Mouse (Mus musculus) granulocyte monocyte progenitor cell, adult 5-6 weeks (primary cell): Measurements from ENCODE around the gene Nwd2. TPM values are rescaled to one million over a fixed set of nuclear protein-coding genes. Genes with fewer than 3 reads are reported as not detected.

Experiments used
- ATAC-seq: replicated peaks from 2 replicates; pipeline ENCODE4 v1.8.0; 2016; ENCODE audit warnings: mild to moderate bottlenecking, moderate TSS enrichment, inconsistent platforms; ENCODE audit not compliant: poor library complexity, severe bottlenecking
- total RNA-seq, 2 experiments: library from RNA; stranded (forward) in 1 of 2; stranded (reverse) in 1 of 2; fragments of 200-712, 200-1000 nt in 1 of 2; fragments of >200 nt in 1 of 2; fragmentation: Nextera tagmentation in 1 of 2; gene quantifications; 2 replicates each; pipeline ENCODE4 v1.2.3; 2014 to 2017

Nwd2 gene
- total RNA-seq, 2 experiments from 2014 or later: not detected

DNA sequence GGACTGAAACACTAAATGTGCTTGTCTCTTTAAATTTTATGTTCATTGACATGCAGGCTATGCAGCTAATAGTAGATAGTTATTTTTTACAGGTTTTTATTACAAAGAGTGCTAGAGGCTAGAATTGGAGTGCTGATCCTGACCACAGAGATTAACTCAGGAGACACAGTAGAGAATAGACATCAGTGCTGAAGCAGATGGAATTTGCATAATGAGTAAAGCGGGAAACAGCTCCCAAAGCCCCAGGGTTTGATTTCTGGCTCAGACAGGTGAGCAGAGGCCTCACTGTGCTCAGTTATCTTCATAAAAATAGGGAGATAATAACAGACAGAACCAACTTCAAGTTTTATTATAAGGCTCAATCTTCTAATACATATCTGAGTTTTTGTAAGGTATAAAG is 99.9 kb downstream of the Nwd2 start:
- no peak for ATAC-seq

DNA sequence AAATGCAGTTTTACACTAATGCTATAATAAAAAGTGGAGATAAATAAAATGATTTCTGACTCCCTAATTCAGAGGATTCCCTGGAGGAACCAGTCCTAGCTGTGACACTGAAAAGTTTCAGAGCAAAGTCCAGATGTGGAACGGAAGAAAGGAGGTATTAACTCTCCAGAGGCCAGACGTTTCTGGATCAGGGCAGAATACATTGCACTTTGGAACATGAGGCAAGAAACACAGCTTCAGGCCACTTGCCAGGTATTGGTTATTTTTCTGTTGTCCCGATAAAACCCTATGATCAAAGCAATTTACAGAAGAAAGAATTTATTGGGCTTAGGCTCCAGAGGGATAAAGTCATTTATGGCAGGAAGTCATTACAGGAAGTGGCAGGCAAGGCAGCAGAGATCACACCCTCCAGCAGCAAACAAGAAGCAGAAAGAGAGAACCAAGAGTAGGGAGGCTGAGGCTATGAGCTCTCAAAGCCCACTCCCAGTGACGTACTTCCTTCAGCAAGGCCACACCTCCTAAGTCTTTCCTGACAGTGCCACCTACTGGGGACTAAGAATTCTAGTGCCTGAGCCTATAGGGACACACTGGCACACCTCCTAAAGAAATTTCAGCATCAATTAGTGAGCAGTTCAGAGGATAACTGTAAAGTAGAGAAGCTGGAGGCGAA is 106.3 kb downstream of the Nwd2 start:
- ATAC-seq: peak; percentile 91

DNA sequence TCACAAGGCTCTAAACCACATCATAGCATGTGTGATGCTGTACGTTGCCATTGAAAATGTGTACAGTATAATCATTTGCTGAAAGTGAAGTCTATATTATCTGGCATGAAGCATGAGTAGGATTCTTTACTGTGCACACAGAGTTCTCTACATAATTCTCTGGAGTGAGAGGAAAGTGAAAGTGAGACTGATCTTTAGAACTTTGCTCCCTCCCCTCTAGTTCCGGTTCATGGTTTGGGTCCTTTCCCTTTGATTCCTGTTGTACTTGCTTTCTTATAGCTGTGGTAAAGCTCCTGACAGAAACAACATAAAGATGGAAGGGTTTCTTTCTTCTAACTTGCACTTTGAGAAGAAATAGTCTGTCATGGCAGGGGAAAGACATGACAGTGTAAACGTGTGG is 107.0 kb downstream of the Nwd2 start:
- no peak; the same call in 1 of the 2 replicates for ATAC-seq

DNA sequence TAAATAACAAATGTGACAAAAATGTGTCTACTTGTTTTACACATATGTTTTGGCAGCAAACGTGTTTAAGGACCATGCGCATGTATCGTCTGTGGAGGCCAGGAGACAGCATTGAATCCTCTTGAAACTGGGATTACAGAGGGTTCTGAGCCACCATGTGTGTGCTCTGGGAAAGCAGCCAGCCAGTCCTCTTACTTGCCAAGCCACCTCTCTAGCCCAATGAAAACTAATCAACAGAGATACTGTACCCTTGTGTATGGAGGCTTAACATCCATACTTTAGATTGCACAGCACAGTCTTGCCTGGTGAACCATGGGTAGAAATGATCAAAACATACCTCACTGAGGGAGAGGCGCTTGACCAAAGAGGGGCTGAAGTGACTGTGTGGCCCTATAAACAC is 117.0 kb downstream of the Nwd2 start:
- ATAC-seq: no peak

DNA sequence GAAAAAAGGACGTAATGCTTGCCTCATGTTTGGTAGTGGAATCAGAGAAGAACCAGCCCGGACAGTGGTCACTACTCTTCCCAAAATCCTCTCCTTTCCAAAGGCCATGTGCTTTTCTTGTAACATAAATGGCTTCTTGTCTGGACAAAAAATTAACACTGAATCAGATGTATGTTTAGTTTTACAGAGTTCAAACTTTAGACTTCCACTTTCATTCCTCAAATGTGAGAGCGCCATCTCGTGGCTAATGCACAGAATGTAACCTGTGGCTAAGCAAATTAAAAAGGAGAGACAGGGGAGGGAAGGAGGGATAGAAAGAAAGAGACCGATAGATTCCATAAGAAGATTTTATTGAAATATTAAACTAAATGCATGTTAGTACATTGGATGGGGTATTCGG is 117.8 kb downstream of the Nwd2 start:
- peak; percentile 86 for ATAC-seq

DNA sequence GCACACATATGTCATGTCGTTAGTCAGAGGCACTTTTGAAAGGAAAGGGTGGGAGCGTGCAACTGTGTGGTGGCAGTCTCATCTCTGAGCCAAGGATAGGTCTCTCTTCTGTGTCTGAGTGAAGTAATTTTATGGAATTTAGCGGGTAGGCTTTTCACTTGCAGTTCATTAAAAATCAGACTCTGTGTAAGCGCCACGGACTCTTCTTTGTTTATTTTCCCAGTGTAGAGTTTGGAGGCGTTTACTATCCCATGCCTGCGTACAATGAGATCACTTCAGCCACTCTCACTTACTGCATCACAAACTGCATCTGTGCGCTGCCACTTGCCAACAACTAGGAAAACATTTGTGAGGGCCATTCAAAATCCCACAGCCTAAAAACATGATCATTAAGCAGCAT is 118.6 kb downstream of the Nwd2 start:
- no peak for ATAC-seq

DNA sequence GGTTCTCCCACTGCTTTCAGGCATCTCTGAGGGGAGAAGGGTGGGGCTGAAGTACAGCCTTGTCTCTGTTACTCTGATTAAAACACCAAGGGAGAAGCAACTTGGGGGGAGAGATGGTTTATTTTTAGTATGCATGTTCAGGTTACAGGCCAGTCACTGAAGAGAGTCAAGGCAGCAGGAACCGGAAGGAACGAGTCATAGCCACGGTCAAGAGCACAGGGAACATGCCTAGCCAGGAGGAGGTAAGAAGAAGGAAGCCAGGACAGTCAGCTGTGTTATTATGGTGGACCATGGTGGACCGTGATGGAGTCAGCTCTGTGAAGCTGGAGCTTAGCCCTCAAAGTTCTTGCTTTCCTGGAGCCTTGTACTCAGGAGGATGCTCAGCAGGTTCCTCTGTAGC is 119.3 kb downstream of the Nwd2 start:
- no peak for ATAC-seq

DNA sequence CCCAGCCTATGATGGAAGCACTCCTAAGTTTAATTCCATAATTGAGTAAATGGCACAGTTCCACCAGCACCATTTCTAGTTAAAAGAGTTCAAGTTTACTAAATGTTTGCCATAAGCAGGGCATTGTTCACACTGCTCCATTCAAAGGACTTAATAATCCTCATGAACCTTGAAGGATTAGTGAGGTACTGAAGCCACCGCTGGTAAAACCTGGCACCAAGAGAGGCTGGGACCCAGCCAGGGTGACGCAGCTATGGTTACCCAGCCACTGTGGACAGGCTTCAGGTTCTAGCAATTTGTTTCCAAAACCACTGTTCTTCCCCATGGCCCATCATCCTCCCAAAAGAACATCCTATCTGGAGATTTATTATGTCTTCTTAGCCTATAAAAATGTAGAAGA is 124.1 kb downstream of the Nwd2 start:
- ATAC-seq: no peak

DNA sequence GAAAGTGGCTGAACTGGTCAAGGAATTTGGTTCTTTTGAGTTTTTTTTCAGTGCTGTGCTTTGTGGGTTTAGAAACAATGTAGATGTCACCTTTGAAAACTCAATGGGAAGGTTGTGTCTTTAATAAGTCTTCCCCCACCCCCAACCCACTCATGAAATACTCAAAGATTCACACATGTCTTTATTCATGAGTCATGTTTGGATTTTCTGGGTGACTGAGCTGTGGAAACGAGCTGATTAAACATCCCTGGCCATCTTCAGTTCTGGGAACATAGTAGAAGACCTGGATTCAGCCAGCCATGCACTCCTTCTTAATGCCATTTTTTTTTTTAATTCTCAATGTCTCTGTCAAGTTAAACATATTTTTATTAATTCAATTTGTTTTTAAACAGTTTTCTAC is 124.7 kb downstream of the Nwd2 start:
- ATAC-seq: no peak

DNA sequence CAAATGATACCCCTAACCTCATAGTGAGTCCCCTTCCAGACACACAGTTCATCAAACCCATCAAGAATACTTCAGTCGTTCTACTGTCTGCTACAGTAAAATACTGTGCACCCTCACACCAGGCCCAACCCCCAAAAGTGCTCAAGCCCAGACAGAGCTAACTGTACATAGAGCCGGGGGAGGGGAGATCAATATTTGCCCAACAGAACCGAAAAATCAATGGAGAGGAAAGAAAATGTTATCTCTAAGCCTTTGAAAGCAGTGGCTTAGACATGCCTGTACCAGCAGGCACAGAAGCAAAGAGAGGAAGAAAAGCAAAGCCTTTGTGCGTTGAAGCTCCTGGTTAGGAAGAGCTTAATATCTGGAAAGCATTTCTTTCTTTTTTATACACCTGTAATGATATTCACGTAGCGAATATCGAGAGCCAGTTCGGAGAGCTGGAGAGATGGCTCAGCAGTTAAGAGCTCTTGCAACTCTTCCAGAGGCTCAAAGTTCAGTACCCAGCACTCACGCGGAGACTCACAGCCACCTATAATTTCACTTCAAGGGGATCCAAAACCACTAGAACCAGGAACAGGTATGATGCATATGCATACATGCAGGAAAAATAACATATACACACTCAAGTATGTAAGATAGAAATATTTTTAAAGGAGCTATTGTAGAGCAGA is 139.4 kb downstream of the Nwd2 start:
- ATAC-seq: no peak

DNA sequence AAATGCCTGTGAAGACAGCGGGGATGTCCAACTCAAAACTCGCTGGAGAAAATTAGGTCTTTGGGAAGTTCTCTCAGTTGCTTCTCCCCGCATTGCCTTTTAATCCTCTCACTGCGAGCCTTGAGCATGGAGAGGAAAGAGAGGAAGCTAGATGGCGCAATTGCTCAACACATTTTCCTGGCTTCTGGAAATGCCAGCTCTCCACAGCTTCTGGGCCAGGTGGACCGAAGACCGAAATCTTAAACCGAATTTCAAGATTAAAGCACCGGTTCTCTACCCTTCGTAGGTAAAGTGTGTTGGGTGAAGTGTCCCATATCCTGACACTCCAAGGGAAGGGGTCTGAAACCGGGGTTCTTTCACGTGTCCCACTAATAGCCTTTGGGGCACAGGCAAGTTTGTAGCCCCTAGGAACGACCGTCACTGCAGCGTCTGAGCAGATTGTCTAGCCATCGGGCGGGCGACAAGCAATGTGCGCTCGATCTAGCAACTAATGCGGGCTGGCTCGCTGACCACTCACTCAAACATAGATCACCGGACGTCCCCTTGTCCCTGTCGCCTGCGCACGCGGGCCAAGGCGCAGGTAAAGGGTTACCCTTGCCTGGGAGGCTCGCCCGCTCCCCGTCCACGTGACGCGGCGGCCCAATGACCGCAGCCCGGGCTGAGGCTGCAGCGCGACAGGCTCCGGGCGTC is 163.1 kb downstream of the Nwd2 start, which contains the start of gene 0610040J01Rik:
Gene 0610040J01Rik (plus strand): TSS at position 545 of the 690 bp plus-strand sequence.
- ATAC-seq: peak; percentile 84

DNA sequence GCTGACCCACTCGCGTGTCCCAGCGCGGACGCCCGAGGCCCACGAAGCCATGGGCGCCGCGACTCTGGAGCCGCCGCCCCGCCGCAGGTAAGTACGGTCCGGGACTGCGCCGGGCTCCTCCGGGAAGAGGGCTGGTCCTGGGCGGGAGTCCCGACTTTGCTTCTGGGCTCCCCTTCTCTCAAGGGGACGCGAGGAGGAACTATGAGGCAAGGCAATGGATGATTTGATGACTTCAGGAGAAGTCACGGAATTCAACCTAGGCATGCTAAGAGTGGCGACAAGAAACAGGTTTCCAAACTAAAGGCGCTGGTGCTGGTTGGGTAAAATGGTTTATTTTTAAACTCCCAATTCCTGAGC is 163.6 kb downstream of the Nwd2 start:
- peak; percentile 47 for ATAC-seq

DNA sequence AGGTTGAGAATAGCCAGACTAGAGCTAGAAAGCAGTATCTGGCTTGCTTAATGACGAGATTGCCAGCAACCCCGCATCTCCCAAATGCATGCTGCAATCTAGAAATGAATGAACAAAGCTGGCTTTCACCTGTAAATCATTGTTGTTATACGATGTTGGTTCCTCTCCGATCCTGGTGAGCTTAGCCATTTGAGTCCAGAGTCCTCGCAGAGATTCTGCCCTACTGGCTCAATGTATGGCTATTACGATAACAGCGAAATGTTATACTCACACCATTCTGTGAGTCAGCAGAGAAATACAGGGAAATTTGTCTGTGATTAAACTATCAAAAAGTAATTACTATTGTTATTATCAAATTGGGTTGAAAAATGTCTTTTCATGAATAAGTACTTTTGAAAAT is 167.7 kb downstream of the Nwd2 start:
- no peak for ATAC-seq

DNA sequence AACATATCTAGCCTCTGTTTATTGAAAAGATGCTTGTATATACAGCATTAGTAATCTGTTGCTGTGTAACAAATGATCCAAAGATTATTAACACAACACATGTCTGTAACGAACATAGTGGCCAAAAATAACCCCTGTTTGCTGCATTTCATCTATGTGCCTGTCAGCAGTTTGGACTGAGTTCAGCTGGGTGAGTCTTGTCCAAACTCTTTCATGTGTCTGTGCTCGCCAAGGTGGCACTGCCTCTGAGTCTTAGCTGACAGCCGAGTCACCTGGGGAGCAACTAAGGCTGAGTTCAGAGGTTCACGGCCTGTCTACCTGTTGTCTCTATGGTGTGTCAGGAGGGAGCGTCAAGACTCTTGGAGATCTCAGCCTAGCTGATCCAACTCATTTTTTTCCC is 168.4 kb downstream of the Nwd2 start:
- ATAC-seq: no peak

DNA sequence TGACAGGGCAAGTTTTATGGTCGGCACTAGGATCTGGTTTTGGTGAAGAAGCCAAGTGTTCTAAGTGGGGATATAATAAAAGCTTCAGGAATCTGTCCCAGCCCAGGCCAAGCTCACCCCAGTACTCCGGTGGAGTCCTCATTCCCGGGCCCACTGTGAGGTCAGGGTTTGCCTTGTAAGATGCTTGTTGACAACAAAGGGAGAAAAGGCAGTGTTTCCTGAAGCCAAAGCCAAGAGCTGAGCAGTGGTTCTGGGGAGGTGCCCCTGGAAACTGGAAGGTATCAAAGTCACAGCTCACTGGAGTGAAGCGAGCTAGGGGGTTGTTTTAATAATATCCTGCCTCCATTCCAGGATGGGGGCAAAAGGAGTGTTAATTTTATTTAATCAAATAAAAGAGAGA is 170.1 kb downstream of the Nwd2 start:
- ATAC-seq: no peak

DNA sequence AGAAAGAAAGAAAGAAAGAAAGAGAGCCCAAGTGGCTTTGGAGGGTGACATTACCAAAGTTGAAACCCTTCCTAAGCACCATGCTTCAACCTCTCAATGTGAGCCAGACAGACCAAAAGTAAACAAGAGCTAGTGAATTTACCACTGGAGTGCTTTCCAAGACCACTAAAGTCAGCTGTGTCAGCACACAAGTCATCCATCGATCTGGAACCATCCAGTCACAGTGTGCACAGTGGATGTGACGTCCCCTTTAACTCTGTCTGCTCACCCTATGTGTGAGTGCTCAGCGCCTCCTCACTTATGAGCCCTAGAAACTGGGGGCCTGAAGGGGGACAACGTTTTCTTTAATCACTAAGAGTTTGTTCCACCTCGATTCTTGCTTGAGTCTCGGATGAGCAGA is 170.6 kb downstream of the Nwd2 start:
- ATAC-seq: no peak

DNA sequence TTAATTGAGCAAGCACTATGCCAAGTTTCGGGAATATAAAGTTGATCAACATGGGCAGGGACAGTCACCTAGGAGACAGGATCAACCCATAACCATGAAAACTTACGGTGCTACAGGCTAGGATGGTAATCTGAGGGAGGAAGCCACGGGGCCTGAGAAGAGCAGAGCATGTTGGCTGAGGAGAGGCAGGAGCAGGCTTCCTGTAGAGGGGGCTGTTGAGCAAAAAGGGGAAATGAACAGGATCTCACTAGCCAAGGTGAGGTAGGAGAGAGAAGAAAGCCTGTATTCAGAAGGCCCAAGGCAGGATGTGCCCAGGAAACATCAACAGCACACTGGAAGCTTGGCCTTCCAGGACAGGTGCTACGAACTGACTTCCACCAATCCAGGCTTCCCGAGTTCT is 172.3 kb downstream of the Nwd2 start:
- peak; percentile 80 for ATAC-seq

DNA sequence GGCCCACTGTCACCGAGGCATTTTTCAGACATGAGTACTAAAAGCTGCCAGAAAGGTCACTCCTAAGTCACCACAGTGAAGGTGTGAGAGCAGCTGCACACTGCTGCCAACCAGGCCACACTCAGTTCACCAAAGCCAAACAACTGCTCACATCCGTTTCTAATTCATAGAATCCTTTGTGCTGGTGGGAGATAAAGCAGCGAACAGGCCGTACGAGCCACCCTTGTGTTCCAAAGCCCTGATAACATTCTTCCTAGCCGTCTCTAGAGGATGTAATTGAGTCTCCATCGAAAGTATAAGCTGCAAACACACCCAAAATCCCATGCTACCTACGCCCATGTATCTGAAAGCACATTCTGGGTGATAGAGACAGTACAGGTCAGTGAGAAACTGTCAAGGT is 173.0 kb downstream of the Nwd2 start:
- no peak for ATAC-seq

DNA sequence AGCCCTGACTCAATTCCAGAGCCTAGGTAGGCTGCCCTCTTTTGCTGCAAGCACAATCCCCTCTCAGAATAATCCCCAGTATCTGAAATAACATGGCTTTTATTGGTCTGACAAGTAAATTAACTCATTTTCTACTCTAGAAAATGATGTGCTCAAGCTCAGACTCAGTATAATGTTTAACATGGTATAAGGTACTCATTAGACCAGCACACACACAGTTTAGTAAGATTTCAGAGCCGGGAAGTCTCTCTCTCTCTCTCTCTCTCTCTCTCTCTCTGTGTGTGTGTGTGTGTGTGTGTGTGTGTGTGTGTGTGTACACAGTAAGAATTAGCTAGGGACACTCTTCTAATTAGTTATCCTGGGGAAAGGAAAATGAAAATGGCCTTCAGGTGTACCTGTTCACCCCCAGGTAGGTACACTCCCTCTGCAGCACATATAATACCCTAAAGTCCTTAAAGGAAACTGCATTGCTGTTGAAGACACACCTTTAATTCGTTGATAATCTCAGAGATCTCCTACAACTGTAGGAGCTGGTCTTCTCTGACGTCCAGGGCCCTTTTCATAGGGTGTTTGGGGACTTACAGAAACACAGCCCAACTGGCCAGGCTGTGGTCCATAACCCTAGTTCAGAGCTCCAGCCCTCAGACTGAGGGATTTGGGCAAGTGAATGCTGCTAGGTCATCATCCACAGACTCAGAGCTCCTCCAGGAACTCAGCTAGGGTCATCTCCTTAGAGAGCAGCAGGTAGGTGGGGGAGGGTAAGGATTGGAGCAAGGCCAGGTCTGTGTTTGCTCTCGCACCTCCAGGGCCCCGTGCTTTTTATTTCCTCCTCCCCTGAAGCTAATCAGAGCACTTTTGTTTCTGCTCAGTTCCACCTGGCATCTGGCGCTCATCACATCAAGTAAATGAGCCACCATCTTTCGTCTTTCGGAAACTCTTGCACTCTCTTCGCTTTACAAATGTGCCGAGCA is 174.7 kb downstream of the Nwd2 start:
- ATAC-seq: no peak

DNA sequence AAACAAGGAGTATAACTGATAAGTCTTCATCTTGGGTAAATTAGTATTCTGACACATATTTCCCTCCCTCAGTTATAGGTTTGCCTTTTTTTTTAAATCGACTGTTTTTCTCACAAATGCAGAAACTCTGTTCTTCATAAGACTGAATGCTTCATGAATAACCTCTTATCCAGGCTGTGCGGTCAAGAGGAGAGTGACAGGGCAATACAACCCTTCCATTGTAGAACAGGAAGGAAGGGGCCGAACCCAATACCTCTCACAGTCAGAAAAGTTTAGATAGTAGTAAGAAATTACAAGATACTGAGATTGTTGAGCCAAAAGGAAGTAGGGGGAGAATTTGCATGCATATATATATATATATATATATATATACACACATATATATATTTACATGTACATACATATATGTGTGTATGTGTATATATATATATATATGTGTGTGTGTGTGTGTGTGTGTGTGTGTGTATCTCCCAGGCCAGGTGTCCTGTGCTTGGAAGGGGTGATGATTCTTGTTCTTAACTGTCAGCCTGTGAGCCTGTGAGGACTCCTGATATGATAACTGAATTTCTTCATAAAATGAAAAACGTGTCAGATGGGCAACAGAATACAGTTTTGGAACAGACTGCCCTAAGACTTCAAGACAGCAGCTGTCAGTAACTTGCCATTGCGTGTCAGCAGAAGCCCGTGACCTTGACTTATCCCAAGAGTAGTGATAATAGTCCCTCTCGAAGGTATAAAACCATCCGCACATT is 175.9 kb downstream of the Nwd2 start:
- ATAC-seq: peak; percentile 13; the same call in 1 of the 2 replicates
